Mouse (Mus musculus): ENCODE results near the gene Usp17la. TPM values are rescaled to one million over a fixed set of nuclear protein-coding genes. Genes with fewer than 3 reads are reported as not detected.

The Usp17la gene
- not detected for polyA plus RNA-seq (2014; fragmentation: Illumina TruSeq; extraction: RNeasy Lipid Tissue Mini Kit (QIAGEN cat#74804); ENCODE audit: low read depth, low replicate concordance)

GRCm38 (mm10) chr7:104856709-104857108 is at the start of gene Usp17la:
TSS of gene Usp17la (plus strand) at chr7:104857009.

GRCm38 (mm10) chr7:104842503-104842902 is 14.3 kb upstream of the Usp17la start, which contains the start of gene Usp17lb:
TSS of gene Usp17lb (minus strand) at chr7:104842603.

GRCm38 (mm10) chr7:104877731-104878130 is 20.9 kb downstream of the Usp17la start, which contains the start of gene Olfr665:
TSS of gene Olfr665 (plus strand) at chr7:104878031.

GRCm38 (mm10) chr7:104895852-104896251 is 39.0 kb downstream of the Usp17la start, which contains the start of gene Olfr666:
TSS of gene Olfr666 (minus strand) at chr7:104895952.

Other genes with a start within 250 kb of the Usp17la start
- not detected for gene Olfr656, start 243.1 kb upstream of the Usp17la start, polyA plus RNA-seq (2014; fragmentation: Illumina TruSeq; extraction: RNeasy Lipid Tissue Mini Kit (QIAGEN cat#74804); ENCODE audit: low read depth, low replicate concordance)
- gene Olfr657, start 232.2 kb upstream of the Usp17la start, polyA plus RNA-seq (2014; fragmentation: Illumina TruSeq; extraction: RNeasy Lipid Tissue Mini Kit (QIAGEN cat#74804); ENCODE audit: low read depth, low replicate concordance), result not detected
- not detected for gene Olfr658, start 209.7 kb upstream of the Usp17la start, polyA plus RNA-seq (2014; fragmentation: Illumina TruSeq; extraction: RNeasy Lipid Tissue Mini Kit (QIAGEN cat#74804); ENCODE audit: low read depth, low replicate concordance)
- gene Olfr659, start 190.3 kb upstream of the Usp17la start, polyA plus RNA-seq (2014; fragmentation: Illumina TruSeq; extraction: RNeasy Lipid Tissue Mini Kit (QIAGEN cat#74804); ENCODE audit: low read depth, low replicate concordance), result not detected
- not detected for gene Olfr661, start 170.5 kb upstream of the Usp17la start, polyA plus RNA-seq (2014; fragmentation: Illumina TruSeq; extraction: RNeasy Lipid Tissue Mini Kit (QIAGEN cat#74804); ENCODE audit: low read depth, low replicate concordance)
- gene Usp17le, start 79.5 kb upstream of the Usp17la start, polyA plus RNA-seq (2014; fragmentation: Illumina TruSeq; extraction: RNeasy Lipid Tissue Mini Kit (QIAGEN cat#74804); ENCODE audit: low read depth, low replicate concordance), result not detected
- gene Usp17lb, start 14.4 kb upstream of the Usp17la start, polyA plus RNA-seq (2014; fragmentation: Illumina TruSeq; extraction: RNeasy Lipid Tissue Mini Kit (QIAGEN cat#74804); ENCODE audit: low read depth, low replicate concordance), result not detected
- gene Olfr665, start 21.0 kb downstream of the Usp17la start, polyA plus RNA-seq (2014; fragmentation: Illumina TruSeq; extraction: RNeasy Lipid Tissue Mini Kit (QIAGEN cat#74804); ENCODE audit: low read depth, low replicate concordance), result not detected
- gene Olfr666, start 38.9 kb downstream of the Usp17la start, polyA plus RNA-seq (2014; fragmentation: Illumina TruSeq; extraction: RNeasy Lipid Tissue Mini Kit (QIAGEN cat#74804); ENCODE audit: low read depth, low replicate concordance), result not detected
- gene Olfr667, start 64.5 kb downstream of the Usp17la start, polyA plus RNA-seq (2014; fragmentation: Illumina TruSeq; extraction: RNeasy Lipid Tissue Mini Kit (QIAGEN cat#74804); ENCODE audit: low read depth, low replicate concordance), result not detected
- gene Olfr668, start 71.0 kb downstream of the Usp17la start, polyA plus RNA-seq (2014; fragmentation: Illumina TruSeq; extraction: RNeasy Lipid Tissue Mini Kit (QIAGEN cat#74804); ENCODE audit: low read depth, low replicate concordance), result not detected
- not detected for gene Olfr669, start 77.2 kb downstream of the Usp17la start, polyA plus RNA-seq (2014; fragmentation: Illumina TruSeq; extraction: RNeasy Lipid Tissue Mini Kit (QIAGEN cat#74804); ENCODE audit: low read depth, low replicate concordance)
- not detected for gene Olfr670, start 105.6 kb downstream of the Usp17la start, polyA plus RNA-seq (2014; fragmentation: Illumina TruSeq; extraction: RNeasy Lipid Tissue Mini Kit (QIAGEN cat#74804); ENCODE audit: low read depth, low replicate concordance)
- not detected for gene Olfr671, start 122.1 kb downstream of the Usp17la start, polyA plus RNA-seq (2014; fragmentation: Illumina TruSeq; extraction: RNeasy Lipid Tissue Mini Kit (QIAGEN cat#74804); ENCODE audit: low read depth, low replicate concordance)
- gene Olfr672, start 145.0 kb downstream of the Usp17la start, polyA plus RNA-seq (2014; fragmentation: Illumina TruSeq; extraction: RNeasy Lipid Tissue Mini Kit (QIAGEN cat#74804); ENCODE audit: low read depth, low replicate concordance), result not detected
- gene Olfr675, start 171.5 kb downstream of the Usp17la start, polyA plus RNA-seq (2014; fragmentation: Illumina TruSeq; extraction: RNeasy Lipid Tissue Mini Kit (QIAGEN cat#74804); ENCODE audit: low read depth, low replicate concordance), result not detected
- not detected for gene Olfr676, start 175.7 kb downstream of the Usp17la start, polyA plus RNA-seq (2014; fragmentation: Illumina TruSeq; extraction: RNeasy Lipid Tissue Mini Kit (QIAGEN cat#74804); ENCODE audit: low read depth, low replicate concordance)
- gene Olfr677, start 194.4 kb downstream of the Usp17la start, polyA plus RNA-seq (2014; fragmentation: Illumina TruSeq; extraction: RNeasy Lipid Tissue Mini Kit (QIAGEN cat#74804); ENCODE audit: low read depth, low replicate concordance), result not detected
- not detected for gene Olfr678, start 207.5 kb downstream of the Usp17la start, polyA plus RNA-seq (2014; fragmentation: Illumina TruSeq; extraction: RNeasy Lipid Tissue Mini Kit (QIAGEN cat#74804); ENCODE audit: low read depth, low replicate concordance)
- gene Olfr679, start 224.2 kb downstream of the Usp17la start, polyA plus RNA-seq (2014; fragmentation: Illumina TruSeq; extraction: RNeasy Lipid Tissue Mini Kit (QIAGEN cat#74804); ENCODE audit: low read depth, low replicate concordance), result not detected
- gene Olfr680-ps1, start 235.8 kb downstream of the Usp17la start, polyA plus RNA-seq (2014; fragmentation: Illumina TruSeq; extraction: RNeasy Lipid Tissue Mini Kit (QIAGEN cat#74804); ENCODE audit: low read depth, low replicate concordance), result not detected